Comparison of ENCODE assay signal across 9 mouse cellular contexts in genomic region chrX:38250352-38250950, GRCm38 (mm10). TPM values are rescaled to one million over a fixed set of nuclear protein-coding genes. Genes with fewer than 3 reads are reported as not detected.
DNase-seq lines count a peak whose midpoint lies in the region; ATAC-seq and TF ChIP-seq lines count a peak whose summit lies in the region.
"Had no signal": no experiment of that assay in that cellular context is flagged by ENCODE, and none has a peak within 500 bp of the region (broad histone marks: within the 10 kb centered on the region; RNA-seq: fewer than 3 reads in every experiment).

No protein-coding gene starts in this region.

- H3K4me1 ChIP-seq in embryonic facial prominence, embryonic 11.5 days (ENCODE audit: control insufficient read depth, insufficient read depth, low read length): no peaks in the 10 kb centered on the region
- no peaks in the 10 kb centered on the region for H3K4me1 ChIP-seq in hindbrain, embryonic 14.5 days (replicated peaks; ENCODE audit: control insufficient read depth, insufficient read depth, low read length)
- H3K4me1 ChIP-seq in liver, embryonic 14.5 days (replicated peaks; ENCODE audit: control insufficient read depth in 2 of 2, insufficient read depth in 2 of 2, low read length in 1 of 2): no peaks in the 10 kb centered on the region
- H3K4me1 ChIP-seq in neural tube, embryonic 14.5 days (ENCODE audit: control insufficient read depth, insufficient read depth, low read length): no peaks in the 10 kb centered on the region

- no peaks in the 10 kb centered on the region for H3K9me3 ChIP-seq in embryonic facial prominence, embryonic 11.5 days (replicated peaks; ENCODE audit: control insufficient read depth, low read length)
- no peaks in the 10 kb centered on the region for H3K9me3 ChIP-seq in hindbrain, embryonic 14.5 days (ENCODE audit: control insufficient read depth, low read length)
- no peaks in the 10 kb centered on the region for H3K9me3 ChIP-seq in liver, embryonic 14.5 days (ENCODE audit: control insufficient read depth, low read length)
- H3K9me3 ChIP-seq in neural tube, embryonic 14.5 days (ENCODE audit: control insufficient read depth, low read length): no peaks in the 10 kb centered on the region

- H3K4me2 ChIP-seq in embryonic facial prominence, embryonic 11.5 days (ENCODE audit: low read depth, low read length): peak overlapping the region; percentile 53
- peak overlapping the region; percentile 72 for H3K4me2 ChIP-seq in hindbrain, embryonic 14.5 days (replicated peaks)
- peak overlapping the region; percentile 38; the same call in 1 of the 2 replicates for H3K4me2 ChIP-seq in liver, embryonic 14.5 days (ENCODE audit: low read depth)
- H3K4me2 ChIP-seq in neural tube, embryonic 14.5 days (ENCODE audit: low read depth, low read length): peak overlapping the region; percentile 56

- TF ChIP-seq EP300 in liver, embryonic 14.5 days (IDR thresholded peaks at IDR 0.05; ENCODE audit: low read depth): no peak

- no peaks in the 10 kb centered on the region for H3K36me3 ChIP-seq in embryonic facial prominence, embryonic 11.5 days (replicated peaks; ENCODE audit: control insufficient read depth, insufficient read depth, low read depth, low read length)
- H3K36me3 ChIP-seq in hindbrain, embryonic 14.5 days (replicated peaks; ENCODE audit: control insufficient read depth, insufficient read depth): no peaks in the 10 kb centered on the region
- no peaks in the 10 kb centered on the region for H3K36me3 ChIP-seq in liver, embryonic 14.5 days (replicated peaks; ENCODE audit: control insufficient read depth, insufficient read depth, low read depth)
- no peaks in the 10 kb centered on the region for H3K36me3 ChIP-seq in neural tube, embryonic 14.5 days (ENCODE audit: control insufficient read depth, insufficient read depth, low read length)

- intact Hi-C loops in gastrocnemius, adult 2 months (cut with DNase I): no loop called here

- H3K9ac ChIP-seq in embryonic facial prominence, embryonic 11.5 days (replicated peaks; ENCODE audit: low read length): no peak overlapping the region
- H3K9ac ChIP-seq in hindbrain, embryonic 14.5 days: no peak overlapping the region
- H3K9ac ChIP-seq in liver, embryonic 14.5 days (replicated peaks): no peak overlapping the region
- no peak overlapping the region; the same call in 1 of the 2 replicates for H3K9ac ChIP-seq in neural tube, embryonic 14.5 days (replicated peaks; ENCODE audit: low read depth, low read length)

- peak overlapping the region; percentile 70 for H3K4me3 ChIP-seq in gastrocnemius, adult 2 months
- peak overlapping the region; percentile 8; the same call in 1 of the 2 replicates for H3K4me3 ChIP-seq in embryonic facial prominence, embryonic 11.5 days (ENCODE audit: low read depth, low read length)
- peak overlapping the region; percentile 37 for H3K4me3 ChIP-seq in hindbrain, embryonic 14.5 days (replicated peaks; ENCODE audit: low read length)
- H3K4me3 ChIP-seq in liver, embryonic 14.5 days (ENCODE audit: insufficient read depth in 1 of 2, low read depth in 2 of 2, low read length in 2 of 2): no peak overlapping the region
- peak overlapping the region; percentile 27 for H3K4me3 ChIP-seq in neural tube, embryonic 14.5 days (ENCODE audit: low read depth, low read length)

- DNase-seq in gastrocnemius, adult 2 months: peak; percentile 24
- no peak for DNase-seq in gastrocnemius, adult 18-20 months (ENCODE audit: low spot score)
- peak; percentile 41 for DNase-seq in ES-CJ7 (ENCODE audit: low read depth, low spot score)
- DNase-seq in embryonic facial prominence, embryonic 11.5 days (ENCODE audit: low spot score): peak; percentile 30
- DNase-seq in hindbrain, embryonic 14.5 days (ENCODE audit: low spot score): no peak
- no peak for DNase-seq in liver, embryonic 14.5 days (ENCODE audit: low read depth in 3 of 3, low spot score in 3 of 3)

- no peak for TF ChIP-seq CTCF in gastrocnemius, adult 2 months (IDR thresholded peaks at IDR 0.05)
- no peak for TF ChIP-seq CTCF in liver, embryonic 14.5 days (IDR thresholded peaks at IDR 0.05; ENCODE audit: low read depth)

- no peak overlapping the region for H3K27ac ChIP-seq in gastrocnemius, adult 2 months
- no peak overlapping the region for H3K27ac ChIP-seq in embryonic facial prominence, embryonic 11.5 days (replicated peaks; ENCODE audit: low read depth, low read length)
- no peak overlapping the region; the same call in 1 of the 2 replicates for H3K27ac ChIP-seq in hindbrain, embryonic 14.5 days
- H3K27ac ChIP-seq in liver, embryonic 14.5 days: no peak overlapping the region
- H3K27ac ChIP-seq in neural tube, embryonic 14.5 days (ENCODE audit: low read depth, low read length): no peak overlapping the region

- no peaks in the 10 kb centered on the region for H3K27me3 ChIP-seq in embryonic facial prominence, embryonic 11.5 days (ENCODE audit: control insufficient read depth, insufficient read depth, low read length)
- no peaks in the 10 kb centered on the region for H3K27me3 ChIP-seq in hindbrain, embryonic 14.5 days (ENCODE audit: control insufficient read depth, insufficient read depth, low read length)
- H3K27me3 ChIP-seq in liver, embryonic 14.5 days (ENCODE audit: control insufficient read depth, insufficient read depth, low read length): no peaks in the 10 kb centered on the region; the same call in 1 of the 2 replicates
- H3K27me3 ChIP-seq in neural tube, embryonic 14.5 days (ENCODE audit: control insufficient read depth, insufficient read depth, low read length): no peaks in the 10 kb centered on the region

- 17% methylated on average over 18 of the region's 18 CpGs for WGBS in embryonic facial prominence, embryonic 11.5 days
- 12% methylated on average over 18 of the region's 18 CpGs for WGBS in hindbrain, embryonic 14.5 days
- 8% methylated on average over 17 of the region's 18 CpGs for WGBS in liver, embryonic 14.5 days (ENCODE audit: insufficient replicate concordance)
- 16% methylated on average over 18 of the region's 18 CpGs for WGBS in neural tube, embryonic 14.5 days

- no peak for ATAC-seq in embryonic facial prominence, embryonic 11.5 days (replicated peaks; ENCODE audit: insufficient number of reproducible peaks, low FRiP score, low TSS enrichment, low read depth)
- peak; percentile 44; the same call in 1 of the 2 replicates for ATAC-seq in hindbrain, embryonic 14.5 days (ENCODE audit: low FRiP score)
- no peak for ATAC-seq in liver, embryonic 14.5 days (ENCODE audit: insufficient read depth)
- peak; percentile 26; the same call in 1 of the 2 replicates for ATAC-seq in neural tube, embryonic 14.5 days (ENCODE audit: low read depth)
- no peak for ATAC-seq in inflammation-experienced regulatory T-cells, adult 6 months
- ATAC-seq: Patski had no signal

RNA-seq across cellular contexts. Expression of gene Tmem255a, which starts 1.8 kb away (rescaled TPM):
- total RNA-seq in gastrocnemius, adult 2 months (2021): under 1 TPM; 0.28 to 0.61 TPM
- 1 to 10 TPM in 1 of 2 experiments, under 1 TPM in 1; 0.26 to 1.1 TPM for total RNA-seq in gastrocnemius, adult 18-20 months (2021)
- 29.8 and 33.0 TPM in 2 replicates for polyA plus RNA-seq in embryonic facial prominence, embryonic 11.5 days (2014; fragmentation: Nextera tagmentation; extraction: Ambion mirVana)
- polyA plus RNA-seq in hindbrain, embryonic 14.5 days (2014; fragmentation: Nextera tagmentation; extraction: Ambion mirVana): 46.9 and 50.0 TPM in 2 replicates
- 0.41 and 0.44 TPM in 2 replicates for polyA plus RNA-seq in liver, embryonic 14.5 days (2012; rRNA removed)
- polyA plus RNA-seq in liver, embryonic 14.5 days (2014; fragmentation: Nextera tagmentation; extraction: Ambion mirVana): 1.4 TPM in 2 replicates
- polyA plus RNA-seq in neural tube, embryonic 14.5 days (2014; fragmentation: Nextera tagmentation; extraction: Ambion mirVana): 65.1 and 66.9 TPM in 2 replicates
- 1 to 10 TPM; 3.2 to 5.9 (median 5.8) TPM for polyA plus RNA-seq in inflammation-experienced regulatory T-cells, adult 6 months (2017; shearing (Covaris generic))

Comparison
In these comparisons a context has a peak if more than half of its experiments do, and no peak if none do; other contexts are left out.
1. DNase-seq: peak in gastrocnemius, adult 2 months (single experiment), ES-CJ7 (single experiment) and embryonic facial prominence, embryonic 11.5 days (single experiment); none in gastrocnemius, adult 18-20 months (single experiment), hindbrain, embryonic 14.5 days (single experiment) and liver, embryonic 14.5 days (0 of 3).
2. H3K4me3 ChIP-seq: peak in gastrocnemius, adult 2 months (single experiment), embryonic facial prominence, embryonic 11.5 days (single experiment), hindbrain, embryonic 14.5 days (single experiment) and neural tube, embryonic 14.5 days (single experiment); none in liver, embryonic 14.5 days (0 of 2).
3. ATAC-seq: peak in hindbrain, embryonic 14.5 days (single experiment) and neural tube, embryonic 14.5 days (single experiment); none in embryonic facial prominence, embryonic 11.5 days (single experiment), liver, embryonic 14.5 days (single experiment) and inflammation-experienced regulatory T-cells, adult 6 months (single experiment).
4. Peak in every context shown above with its lines, with median percentiles within 50 percentile points of each other: H3K4me2 ChIP-seq.